Mouse (Mus musculus): ENCODE measurements around the gene Gda.

Gda gene

DNA sequence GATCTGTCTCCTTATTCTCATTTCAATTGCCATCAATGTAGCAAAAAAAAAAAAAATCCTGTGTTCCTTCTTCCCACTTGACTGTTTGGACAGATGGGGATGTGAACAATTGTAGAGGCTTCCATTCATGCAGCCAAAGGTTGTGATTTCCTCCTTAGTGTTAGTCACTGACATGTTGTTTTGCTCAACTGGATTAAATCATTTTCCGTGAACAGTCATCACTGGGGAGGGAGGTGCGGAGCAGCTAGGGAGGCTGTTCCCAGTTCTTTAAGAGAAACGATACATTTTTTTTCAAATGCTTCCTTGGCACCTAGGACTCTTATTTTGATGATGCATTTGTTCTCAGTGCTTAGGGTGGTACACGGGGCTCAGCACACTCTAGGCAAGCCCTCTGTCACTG lies 15.8 kb downstream of the Gda start:
- DNase-seq (ENCODE audit: low spot score in 2 of 2): no peak

GRCm38 (mm10) chr19:21441787-21442186 lies 31.5 kb downstream of the Gda start:
- DNase-seq (ENCODE audit: low spot score in 2 of 2): no peak

- DNase-seq (ENCODE audit: low spot score in 2 of 2): no peak
Measured at GRCm38 (mm10) chr19:21440841-21441240, 32.4 kb downstream of the Gda start.

GRCm38 (mm10) chr19:21439141-21439737 lies 34.0 kb downstream of the Gda start:
- DNase-seq (ENCODE audit: low spot score in 2 of 2): no peak

DNA sequence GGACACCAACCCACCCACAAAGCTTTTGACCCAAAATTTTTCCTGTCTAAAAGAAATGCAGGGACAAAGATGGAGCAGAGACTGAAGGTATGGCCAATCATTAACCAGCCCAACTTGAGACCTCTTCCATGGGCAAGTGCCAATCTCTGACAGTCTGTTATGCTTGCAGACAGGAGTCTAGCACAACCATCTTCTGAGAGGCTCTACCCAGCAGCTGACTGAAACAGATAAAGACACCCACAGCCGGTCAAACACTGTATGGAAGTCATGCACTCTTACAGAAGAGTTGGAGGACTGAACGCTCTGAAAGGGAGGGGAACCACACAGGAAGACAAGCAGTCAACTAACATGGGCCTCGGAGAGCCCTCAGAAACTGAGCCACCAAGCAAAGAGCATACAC lies 36.7 kb downstream of the Gda start:
- no peak for DNase-seq (ENCODE audit: low spot score in 2 of 2)

DNA sequence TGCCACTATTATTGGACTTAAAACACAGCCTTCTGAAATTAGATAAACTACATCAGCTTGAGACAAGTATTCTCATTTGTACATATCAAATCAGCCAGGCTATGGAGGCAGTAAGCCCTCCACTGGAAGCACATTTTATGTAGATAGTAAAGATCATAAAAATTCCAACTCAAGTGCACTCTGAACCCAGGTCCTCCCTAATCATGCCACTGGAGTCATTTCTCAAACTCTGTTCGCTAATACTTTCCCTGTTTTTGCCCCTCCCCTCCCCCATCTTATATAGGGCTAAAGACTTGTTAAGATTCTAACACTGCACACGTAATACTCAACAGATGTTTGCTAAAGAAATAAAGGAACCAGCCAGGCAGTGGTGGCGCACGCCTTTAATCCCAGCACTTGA lies 39.9 kb downstream of the Gda start:
- no peak for DNase-seq (ENCODE audit: low spot score in 2 of 2)

DNA sequence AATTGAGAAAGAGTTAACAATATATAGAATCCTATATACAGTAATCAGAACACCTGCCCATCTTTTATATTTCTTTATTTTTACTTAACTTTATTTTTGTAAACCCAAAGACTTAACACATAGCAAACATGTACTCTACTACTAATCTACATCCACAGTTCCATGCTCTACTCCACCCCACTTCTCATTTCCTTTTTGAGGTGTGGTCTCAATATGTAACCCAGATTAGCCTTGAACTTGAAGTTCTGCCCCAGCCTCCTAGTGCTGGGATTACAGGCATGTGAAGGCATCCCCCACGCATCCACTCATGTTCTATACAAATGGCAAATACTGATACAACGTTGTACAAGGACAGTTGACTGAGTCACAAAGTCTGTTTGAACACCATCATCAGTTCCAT lies 40.4 kb downstream of the Gda start:
- DNase-seq (ENCODE audit: low spot score in 2 of 2): no peak

DNA sequence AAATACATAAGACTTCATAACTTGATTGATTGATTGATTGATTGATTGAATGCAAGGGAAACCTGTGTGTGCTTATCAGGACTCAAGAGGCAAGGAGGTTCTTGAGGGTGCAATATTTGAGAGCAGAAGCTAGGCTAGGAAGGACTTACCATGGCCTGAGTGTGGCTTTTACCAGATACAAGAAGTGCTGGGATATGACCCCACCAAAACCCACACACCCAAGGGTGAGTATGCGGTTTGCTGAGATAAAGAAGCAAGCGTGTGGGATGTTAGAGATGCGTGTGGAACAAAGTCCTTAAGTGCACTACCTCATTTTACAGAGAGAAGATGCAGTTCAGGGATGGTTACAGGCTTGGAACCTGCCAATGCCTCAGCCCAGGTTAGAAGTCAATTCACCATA lies 41.0 kb downstream of the Gda start:
- no peak for DNase-seq (ENCODE audit: low spot score in 2 of 2)

- no peak for DNase-seq (ENCODE audit: low spot score in 2 of 2)
Measured at GRCm38 (mm10) chr19:21425391-21425790, 47.9 kb downstream of the Gda start.

- no peak for DNase-seq (ENCODE audit: low spot score in 2 of 2)
Measured at GRCm38 (mm10) chr19:21423731-21424130, 49.5 kb downstream of the Gda start.

DNA sequence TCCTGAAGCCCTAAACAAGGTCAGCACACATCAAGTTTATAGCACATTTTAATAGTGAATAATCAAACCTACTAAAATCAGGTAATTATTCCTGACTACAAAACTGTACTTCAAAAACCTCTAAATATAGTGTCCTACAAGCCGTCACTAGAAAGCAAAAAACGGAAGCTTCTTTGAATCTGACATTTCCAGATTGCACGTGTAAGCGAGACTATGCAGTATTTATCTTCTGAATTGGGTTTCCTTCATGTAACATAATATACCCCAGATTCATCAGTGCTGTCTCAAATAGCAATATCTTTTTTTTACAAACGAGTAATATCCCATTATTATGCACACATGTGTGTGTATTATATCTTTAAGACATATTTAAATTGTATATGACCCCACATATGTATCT lies 54.8 kb downstream of the Gda start:
- DNase-seq (ENCODE audit: low spot score in 2 of 2): no peak

GRCm38 (mm10) chr19:21415377-21415776 lies 57.9 kb downstream of the Gda start:
- no peak for DNase-seq (ENCODE audit: low spot score in 2 of 2)

DNA sequence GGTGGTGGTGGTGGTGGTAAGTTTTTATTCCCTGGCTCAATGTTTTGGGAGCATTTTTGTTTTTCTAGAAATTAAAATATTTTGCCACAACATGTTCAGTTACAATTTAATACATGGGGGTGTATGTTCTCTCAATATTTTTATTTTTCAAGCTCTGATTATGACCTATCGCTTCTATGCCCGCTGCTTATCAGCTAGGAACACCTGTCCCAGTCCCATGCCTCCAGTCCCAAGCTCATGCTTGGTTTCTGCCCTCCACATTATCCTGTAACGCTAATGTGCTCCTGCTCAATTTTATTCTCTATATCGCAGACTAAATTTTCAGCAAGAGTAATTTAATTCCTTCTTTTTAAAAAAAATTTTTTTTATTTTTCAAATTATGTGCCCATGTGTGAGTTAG lies 64.1 kb downstream of the Gda start:
- no peak for DNase-seq (ENCODE audit: low spot score in 2 of 2)

DNA sequence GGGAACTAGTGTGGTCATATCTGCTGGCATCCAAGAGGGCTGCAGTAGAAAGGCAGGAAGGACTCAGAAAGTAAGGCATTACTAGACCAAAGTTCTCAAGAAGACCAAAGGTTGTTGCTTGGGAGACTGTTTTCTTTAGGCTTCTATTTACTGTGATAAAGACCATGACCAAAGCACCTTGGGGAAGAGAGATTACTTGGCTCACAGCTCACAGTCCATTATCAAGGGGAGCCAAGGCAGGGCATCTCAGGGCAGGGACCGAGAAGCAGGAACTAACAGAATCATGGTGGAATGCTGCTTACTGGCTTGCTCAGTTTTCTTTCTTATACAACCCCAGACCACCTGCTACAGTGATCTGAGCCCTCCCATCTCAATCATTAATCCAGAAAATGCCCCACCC lies 65.9 kb downstream of the Gda start:
- DNase-seq (ENCODE audit: low spot score in 2 of 2): no peak

- no peak for DNase-seq (ENCODE audit: low spot score in 2 of 2)
Measured at GRCm38 (mm10) chr19:21397994-21398393, 75.3 kb downstream of the Gda start.

GRCm38 (mm10) chr19:21396364-21396763 lies 76.9 kb downstream of the Gda start:
- no peak for DNase-seq (ENCODE audit: low spot score in 2 of 2)

GRCm38 (mm10) chr19:21390904-21391303 lies 82.3 kb downstream of the Gda start:
- no peak for DNase-seq (ENCODE audit: low spot score in 2 of 2)

DNA sequence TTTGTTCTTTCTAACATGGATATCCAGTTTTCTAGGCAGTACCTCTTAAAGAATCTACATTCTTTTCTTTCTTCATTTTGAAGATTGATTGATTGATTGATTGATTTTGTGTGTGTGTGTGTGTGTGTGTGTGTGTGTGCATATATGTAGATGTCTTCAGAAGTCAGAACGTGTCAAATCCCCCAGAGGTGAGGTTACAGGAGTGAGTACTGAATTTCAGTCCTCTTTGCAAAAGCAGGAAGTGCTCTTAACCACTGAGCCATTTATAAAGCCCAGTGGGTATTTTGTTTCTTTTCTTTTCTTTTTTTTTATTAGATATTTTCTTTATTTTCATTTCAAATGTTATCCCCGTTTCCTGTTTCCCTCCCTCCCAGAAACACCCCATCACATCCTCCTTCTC lies 86.4 kb downstream of the Gda start:
- DNase-seq (ENCODE audit: low spot score in 2 of 2): no peak

DNA sequence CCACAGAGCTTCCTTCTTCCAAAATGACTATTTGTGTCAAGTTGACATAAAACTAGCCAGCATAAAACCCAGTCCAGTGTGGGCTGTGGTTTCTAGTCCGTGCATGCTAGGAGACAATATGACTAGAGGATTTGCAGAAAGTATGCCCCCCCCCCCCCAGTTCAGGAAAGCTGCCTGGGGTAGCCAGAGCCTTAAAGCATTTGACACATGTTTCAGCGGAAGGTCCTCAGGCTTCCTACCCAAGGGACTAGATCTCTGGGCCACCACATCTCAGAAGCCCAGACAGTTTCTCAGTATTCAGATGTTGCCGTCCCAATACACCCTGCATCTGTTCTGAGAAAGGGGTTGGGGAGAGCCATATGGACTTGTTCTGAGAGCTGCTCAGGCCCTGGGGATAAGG lies 89.0 kb downstream of the Gda start:
- DNase-seq (ENCODE audit: low spot score in 2 of 2): no peak

DNA sequence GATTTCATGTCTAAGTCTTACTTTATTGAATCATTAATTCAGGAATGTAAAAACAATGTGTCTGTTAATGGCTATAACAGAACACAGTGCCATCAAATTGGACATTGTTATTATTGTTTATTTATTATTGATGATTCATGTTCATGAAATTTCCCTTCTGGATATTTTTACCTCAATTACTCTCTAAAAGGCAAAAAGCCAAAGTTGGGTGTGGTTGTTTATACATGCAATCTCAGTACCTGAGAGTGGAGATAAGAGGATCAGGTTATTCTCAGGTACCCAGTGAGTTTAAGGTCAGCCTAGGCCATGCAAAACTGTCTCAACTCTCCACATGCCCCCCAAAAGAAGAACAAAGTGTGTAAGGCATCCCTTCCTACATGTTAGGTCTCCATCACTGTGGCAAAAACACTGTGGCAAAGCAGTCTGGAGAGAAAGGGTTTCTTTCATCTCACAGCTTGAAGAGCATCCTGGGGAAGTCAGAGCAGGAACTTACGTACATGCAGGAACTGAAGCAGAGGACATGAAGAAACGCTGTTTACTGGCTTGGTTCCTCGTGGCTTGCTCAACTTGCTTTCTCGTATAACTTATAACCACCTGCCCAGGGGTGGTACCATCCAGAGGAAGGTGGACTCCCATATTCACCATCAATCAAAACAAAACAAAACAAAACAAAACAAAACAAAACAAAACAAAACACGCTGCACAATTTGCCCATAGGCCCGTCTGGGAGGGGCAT lies 89.6 kb downstream of the Gda start:
- DNase-seq (ENCODE audit: low spot score in 2 of 2): no peak

GRCm38 (mm10) chr19:21381696-21382095 lies 91.5 kb downstream of the Gda start:
- DNase-seq (ENCODE audit: low spot score in 2 of 2): no peak

DNA sequence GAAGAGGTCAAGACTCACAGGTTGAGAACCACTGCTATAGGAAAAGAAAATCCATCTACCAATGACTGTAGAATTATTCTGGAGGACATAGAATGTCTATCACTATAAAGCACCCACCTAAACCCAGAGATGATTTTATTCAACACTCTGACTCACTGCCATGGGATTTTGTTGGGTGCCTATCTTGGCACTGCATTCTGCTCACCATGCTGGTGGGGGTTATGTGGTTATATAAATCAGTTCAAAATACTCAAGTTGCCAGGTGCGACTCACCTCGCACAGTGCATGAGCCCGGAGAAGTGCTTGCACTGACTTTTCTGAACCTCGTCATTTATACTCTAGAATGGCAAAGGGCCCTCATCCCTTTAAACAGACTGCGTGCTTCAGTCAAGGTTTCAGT lies 94.0 kb downstream of the Gda start:
- no peak for DNase-seq (ENCODE audit: low spot score in 2 of 2)

- DNase-seq (ENCODE audit: low spot score in 2 of 2): no peak
Measured at GRCm38 (mm10) chr19:21376445-21377218, 96.6 kb downstream of the Gda start.

Data from frontal cortex, postnatal 14 days (tissue).